Mouse (Mus musculus) kidney, embryonic 14.5 days (tissue): ENCODE measurements at regions not wholly inside any gene's neighbourhood (a gene's known extent, or its start where the extent isn't known, plus 50 kb on each side); places are given as distances from the start of the nearest gene placed in this dataset.
A peak's percentile ranks its signal among the peaks of the same experiment; 100 is the strongest.

Experiments used
- ATAC-seq: fragments of 200-750 bp; cut with Nextera tagmentation; 2 replicates; pipeline ENCODE4 v1.8.0; 2017; ENCODE audit warnings: moderate number of reproducible peaks, mild to moderate bottlenecking, moderate TSS enrichment, moderate library complexity; ENCODE audit not compliant: low FRiP score, low TSS enrichment
- H3K27ac ChIP-seq: fragments of 300-500 bp; sonication (generic); 2 replicates; pipeline ENCODE4 v1.5.1; 2014; ENCODE audit warnings: low read depth, mild to moderate bottlenecking, low read length, moderate library complexity, mixed read lengths
- H3K27me3 ChIP-seq: fragments of 300-500 bp; sonication (generic); 2 replicates; pipeline ENCODE4 v1.6.1; 2014; ENCODE audit warnings: mild to moderate bottlenecking, low read length; ENCODE audit not compliant: control insufficient read depth, insufficient read depth
- H3K36me3 ChIP-seq: fragments of 300-500 bp; sonication (generic); 2 replicates; pipeline ENCODE4 v1.6.1; 2014; ENCODE audit warnings: low read length, mixed read lengths; ENCODE audit not compliant: control insufficient read depth, insufficient read depth
- H3K4me1 ChIP-seq: fragments of 300-500 bp; sonication (generic); 2 replicates; pipeline ENCODE4 v1.6.1; 2014; ENCODE audit warnings: low read length, mixed read lengths; ENCODE audit not compliant: control insufficient read depth, insufficient read depth
- H3K4me2 ChIP-seq: fragments of 300-500 bp; sonication (generic); replicated peaks from 2 replicates; pipeline ENCODE4 v1.6.1; 2014; ENCODE audit warnings: low read depth, mild to moderate bottlenecking, low read length
- H3K4me3 ChIP-seq: fragments of 300-500 bp; sonication (generic); 2 replicates; pipeline ENCODE4 v1.5.1; 2014; ENCODE audit warnings: mild to moderate bottlenecking, low read length
- H3K9ac ChIP-seq: fragments of 300-500 bp; sonication (generic); 2 replicates; pipeline ENCODE4 v1.6.1; 2014; ENCODE audit warnings: low read depth, mild to moderate bottlenecking, low read length, moderate library complexity
- H3K9me3 ChIP-seq: fragments of 300-500 bp; sonication (generic); 2 replicates; pipeline ENCODE4 v1.6.1; 2016; ENCODE audit warnings: low read length; ENCODE audit not compliant: control insufficient read depth
- WGBS: fragments of 180-500 bp; shearing (Covaris S2); extraction: QIAGEN DNeasy Blood & Tissue Kit; methylation state at CpG from one replicate; pipeline ENCODE4 v1.1.7; 2014; 5-methylcytosine and 5-hydroxymethylcytosine counted together

- ATAC-seq: 0 out of 2 replicates have a peak, but pooled peaks have one; percentile 16
- Histone ChIP-seq H3K4me1 (peaks cover 31% of the 10 kb centered on the region), H3K4me3 (no peak overlapping the region), H3K4me2 (no peak overlapping the region), H3K27ac (peak overlapping the region; percentile 73; the same call in 1 of the 2 replicates), H3K9me3 (no peaks in the 10 kb centered on the region), H3K9ac (no peak overlapping the region), H3K27me3 (no peaks in the 10 kb centered on the region), H3K36me3 (no peaks in the 10 kb centered on the region)
- 8% methylated on average over 10 of the region's 10 CpGs for whole genome bisulfite sequencing
These were observed 131.3 kb upstream of the Serp2 start for GRCm38 (mm10) chr14:76687971-76688407.

GRCm38 (mm10) chr14:76686762-76687453 lies 130.2 kb upstream of the Serp2 start:
- Histone ChIP-seq H3K4me2 (no peak overlapping the region), H3K27ac (no peak overlapping the region), H3K4me3 (no peak overlapping the region), H3K36me3 (no peaks in the 10 kb centered on the region), H3K4me1 (peaks cover 32% of the 10 kb centered on the region), H3K27me3 (no peaks in the 10 kb centered on the region), H3K9ac (no peak overlapping the region), H3K9me3 (no peaks in the 10 kb centered on the region)
- WGBS: 42% methylated on average over 9 of the region's 9 CpGs
- no peak for ATAC-seq

DNA sequence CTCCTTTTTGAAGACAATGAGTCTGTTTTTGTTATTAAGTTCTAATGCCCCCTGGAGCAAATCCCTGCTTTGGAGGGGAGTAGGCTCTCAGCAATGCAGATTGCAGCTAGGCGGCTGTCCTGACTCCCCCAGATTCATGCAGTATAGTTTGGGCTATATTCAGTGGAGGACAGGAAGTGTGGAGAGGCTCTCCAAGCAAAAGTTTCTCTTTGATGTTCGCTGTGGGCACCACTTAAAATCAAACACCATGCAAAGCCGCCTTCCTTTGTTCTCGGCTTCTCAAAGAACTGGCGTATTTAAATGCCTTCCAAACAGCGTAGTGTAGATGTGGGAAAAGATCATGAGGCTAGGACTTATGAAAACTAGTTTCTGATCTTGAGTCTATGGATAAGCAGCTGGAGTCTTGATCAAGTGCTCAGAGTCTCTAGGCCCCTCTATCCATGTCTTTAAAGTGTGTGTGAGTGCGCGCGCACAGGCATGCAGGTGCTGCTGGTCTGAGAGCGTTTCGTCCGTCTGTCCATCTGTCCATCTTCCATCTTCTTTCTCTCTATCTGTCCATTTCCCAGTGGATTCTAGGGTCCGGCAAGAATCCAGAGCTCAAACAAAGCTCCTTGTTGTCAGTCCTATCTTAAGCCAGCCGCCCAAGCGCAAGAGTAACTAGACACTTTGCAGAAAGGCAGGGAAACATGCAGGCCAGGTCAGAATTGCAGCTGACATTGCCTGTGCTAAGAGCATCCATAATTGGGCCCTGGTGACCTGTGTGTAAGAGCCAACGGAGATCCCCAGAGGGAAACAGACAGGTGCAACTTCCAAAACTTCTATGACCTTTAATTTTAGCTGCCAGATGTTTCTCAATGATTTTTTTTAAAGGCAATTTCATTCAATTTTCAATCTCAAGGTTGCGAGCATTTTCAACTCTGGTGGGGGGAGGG lies 129.4 kb upstream of the Serp2 start:
- H3K36me3 ChIP-seq: no peaks in the 10 kb centered on the region
- WGBS: 53% methylated on average over 17 of the region's 17 CpGs
- no peaks in the 10 kb centered on the region for H3K9me3 ChIP-seq
- H3K4me1 ChIP-seq: peaks cover 35% of the 10 kb centered on the region
- no peak overlapping the region for H3K4me3 ChIP-seq
- no peak overlapping the region for H3K4me2 ChIP-seq
- ATAC-seq: peak; percentile 61; the same call in 1 of the 2 replicates
- H3K27ac ChIP-seq: peak overlapping the region; percentile 66; the same call in 1 of the 2 replicates
- no peak overlapping the region for H3K9ac ChIP-seq
- H3K27me3 ChIP-seq: no peaks in the 10 kb centered on the region

- ATAC-seq: no peak
- Histone ChIP-seq H3K4me1 (peaks cover 36% of the 10 kb centered on the region), H3K4me3 (no peak overlapping the region), H3K27me3 (no peaks in the 10 kb centered on the region), H3K36me3 (no peaks in the 10 kb centered on the region), H3K4me2 (no peak overlapping the region), H3K9ac (no peak overlapping the region), H3K9me3 (no peaks in the 10 kb centered on the region), H3K27ac (no peak overlapping the region)
- WGBS: 55% methylated on average over 2 of the region's 2 CpGs
These were observed 127.6 kb upstream of the Serp2 start for GRCm38 (mm10) chr14:76684327-76684726.

DNA sequence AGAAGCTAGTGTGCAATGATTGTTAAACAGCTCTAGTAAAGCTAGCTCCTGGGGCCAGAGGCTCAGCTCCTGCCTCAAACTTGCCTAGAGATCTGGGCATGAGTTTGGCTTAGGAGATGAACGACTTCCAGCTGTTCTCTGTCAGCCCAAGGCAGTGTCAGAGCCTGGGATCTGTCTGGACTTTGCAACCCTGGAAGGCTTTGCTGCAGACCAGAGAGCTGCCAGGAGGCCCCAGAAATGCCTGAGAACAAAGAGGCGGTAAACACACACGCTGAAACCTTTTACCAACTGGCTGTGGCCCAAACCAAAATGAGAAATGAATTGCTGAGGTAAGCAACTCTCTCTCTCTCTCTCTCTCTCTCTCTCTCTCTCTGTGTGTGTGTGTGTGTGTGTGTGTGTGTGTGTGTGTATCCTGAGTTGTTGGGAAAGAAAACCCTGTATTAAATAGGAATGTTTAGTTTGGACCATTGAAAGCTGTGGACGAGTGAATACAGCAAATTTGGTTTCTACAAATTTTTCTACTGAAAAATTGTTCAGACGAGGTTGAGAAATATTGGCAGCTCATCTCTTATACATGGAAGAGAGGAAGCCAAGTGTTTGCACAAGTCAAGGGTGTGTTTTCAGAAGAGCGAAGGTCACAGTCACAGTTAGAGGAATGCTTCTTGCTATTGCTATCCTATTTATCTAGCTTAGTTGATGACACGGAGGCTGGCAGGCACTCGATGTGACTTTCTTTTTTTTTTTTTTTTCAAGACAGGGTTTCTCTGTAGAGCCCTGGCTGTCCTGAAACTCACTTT lies 125.1 kb upstream of the Serp2 start:
- Histone ChIP-seq H3K4me3 (no peak overlapping the region), H3K27ac (peak overlapping the region; percentile 70), H3K36me3 (no peaks in the 10 kb centered on the region), H3K4me1 (peaks cover 33% of the 10 kb centered on the region), H3K4me2 (no peak overlapping the region), H3K27me3 (no peaks in the 10 kb centered on the region), H3K9ac (no peak overlapping the region), H3K9me3 (no peaks in the 10 kb centered on the region)
- 22% methylated on average over 8 of the region's 8 CpGs for WGBS
- ATAC-seq: peak; percentile 79

- ATAC-seq: no peak
- 37% methylated on average over 5 of the region's 5 CpGs for WGBS
- Histone ChIP-seq H3K36me3 (no peaks in the 10 kb centered on the region), H3K9ac (no peak overlapping the region), H3K9me3 (no peaks in the 10 kb centered on the region), H3K27ac (0 out of 2 replicates have a peak overlapping the region, but pooled peaks have one; percentile 38), H3K4me2 (no peak overlapping the region), H3K4me1 (peaks cover 22% of the 10 kb centered on the region; the same call in 1 of the 2 replicates), H3K27me3 (no peaks in the 10 kb centered on the region), H3K4me3 (no peak overlapping the region)
These were observed 121.9 kb upstream of the Serp2 start for GRCm38 (mm10) chr14:76678512-76679134.

DNA sequence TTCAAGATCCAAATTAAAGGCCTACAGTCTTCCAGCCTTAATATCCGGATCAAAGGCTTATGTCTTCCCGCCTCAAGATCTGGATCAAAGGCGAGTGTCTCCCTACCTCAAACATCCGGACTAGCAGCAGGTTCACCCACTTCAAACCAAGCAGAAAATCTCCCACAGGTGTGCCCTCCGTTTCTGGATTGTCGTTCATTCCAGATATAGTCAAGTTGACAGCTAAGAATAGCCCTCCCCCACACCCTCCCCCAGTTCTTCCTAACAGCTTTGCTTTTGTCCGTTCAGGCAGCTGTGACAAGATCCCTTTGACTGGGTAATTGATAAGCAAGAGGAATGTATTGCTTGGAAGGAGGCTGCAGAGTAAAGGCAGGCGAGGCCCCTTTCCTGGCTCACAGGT lies 118.3 kb upstream of the Serp2 start:
- no peaks in the 10 kb centered on the region for H3K27me3 ChIP-seq
- H3K9me3 ChIP-seq: no peaks in the 10 kb centered on the region
- H3K36me3 ChIP-seq: no peaks in the 10 kb centered on the region
- no peak overlapping the region for H3K4me2 ChIP-seq
- H3K4me3 ChIP-seq: no peak overlapping the region
- no peak for ATAC-seq
- H3K9ac ChIP-seq: no peak overlapping the region
- 24% methylated on average over 8 of the region's 8 CpGs for WGBS
- no peak overlapping the region for H3K27ac ChIP-seq
- peaks cover 22% of the 10 kb centered on the region; the same call in 1 of the 2 replicates for H3K4me1 ChIP-seq

- WGBS: 76% methylated on average over 11 of the region's 11 CpGs
- Histone ChIP-seq H3K27ac (no peak overlapping the region), H3K9me3 (no peaks in the 10 kb centered on the region), H3K27me3 (no peaks in the 10 kb centered on the region), H3K4me3 (no peak overlapping the region), H3K4me2 (no peak overlapping the region), H3K36me3 (no peaks in the 10 kb centered on the region), H3K4me1 (peaks cover 16% of the 10 kb centered on the region; the same call in 1 of the 2 replicates), H3K9ac (no peak overlapping the region)
- ATAC-seq: no peak
These were observed 117.1 kb upstream of the Serp2 start for GRCm38 (mm10) chr14:76673671-76674331.
